Mouse (Mus musculus): Measurements from ENCODE around the gene Anapc16. TPM values are rescaled to one million over a fixed set of nuclear protein-coding genes. Genes with fewer than 3 reads are reported as not detected.
"Not testable (repeated sequence)": the region's sequence is repeated elsewhere in the genome, so short reads cannot be mapped to it uniquely, and the experiment has no call there.

Gene Anapc16
- polyA plus RNA-seq, 1 experiment: 32.9 TPM

- 86% methylated on average over 6 of the region's 6 CpGs for WGBS
Measured at GRCm38 (mm10) chr10:60016223-60016622, 13.3 kb upstream of the Anapc16 start.

GRCm38 (mm10) chr10:60009115-60009514, 6.2 kb upstream of the Anapc16 start:
- no peak overlapping the region for H3K27ac ChIP-seq (ENCODE audit: control insufficient read depth, insufficient read depth, low read depth, low read length, poor library complexity)
- TF ChIP-seq CTCF (IDR thresholded peaks at IDR 0.05; ENCODE audit: control insufficient read depth, insufficient read depth, low read length) (no peak), POLR2A (IDR thresholded peaks at IDR 0.05; ENCODE audit: borderline replicate concordance, control insufficient read depth, low read depth, low read length) (no peak)
- H3K4me1 ChIP-seq (ENCODE audit: control insufficient read depth, insufficient read depth, low read length): peaks cover 3% of the 10 kb centered on the region
- no peak overlapping the region for H3K4me3 ChIP-seq (replicated peaks; ENCODE audit: control insufficient read depth, low read depth, low read length)
- WGBS: 28% methylated on average over 3 of the region's 3 CpGs

More at GRCm38 (mm10) chr10:60016223-60016622, 13.3 kb upstream of the Anapc16 start:
- Histone ChIP-seq H3K4me1 (ENCODE audit: control insufficient read depth, insufficient read depth, low read length) (peaks cover 1% of the 10 kb centered on the region; the same call in 1 of the 2 replicates), H3K4me3 (replicated peaks; ENCODE audit: control insufficient read depth, low read depth, low read length) (no peak overlapping the region), H3K27ac (ENCODE audit: control insufficient read depth, insufficient read depth, low read depth, low read length, poor library complexity) (no peak overlapping the region)
- TF ChIP-seq POLR2A (IDR thresholded peaks at IDR 0.05; ENCODE audit: borderline replicate concordance, control insufficient read depth, low read depth, low read length): no peak
- TF ChIP-seq CTCF (IDR thresholded peaks at IDR 0.05; ENCODE audit: control insufficient read depth, insufficient read depth, low read length): no peak

GRCm38 (mm10) chr10:60005264-60005663, 2.3 kb upstream of the Anapc16 start:
- Histone ChIP-seq H3K4me1 (ENCODE audit: control insufficient read depth, insufficient read depth, low read length) (peaks cover 1% of the 10 kb centered on the region; the same call in 1 of the 2 replicates), H3K27ac (ENCODE audit: control insufficient read depth, insufficient read depth, low read depth, low read length, poor library complexity) (no peak overlapping the region), H3K4me3 (replicated peaks; ENCODE audit: control insufficient read depth, low read depth, low read length) (no peak overlapping the region)
- 52% methylated on average over 2 of the region's 2 CpGs for WGBS
- no peak for TF ChIP-seq POLR2A (IDR thresholded peaks at IDR 0.05; ENCODE audit: borderline replicate concordance, control insufficient read depth, low read depth, low read length)
- peak; percentile 45; the same call in 1 of the 2 replicates for TF ChIP-seq CTCF (IDR thresholded peaks at IDR 0.05; ENCODE audit: control insufficient read depth, insufficient read depth, low read length)

DNA sequence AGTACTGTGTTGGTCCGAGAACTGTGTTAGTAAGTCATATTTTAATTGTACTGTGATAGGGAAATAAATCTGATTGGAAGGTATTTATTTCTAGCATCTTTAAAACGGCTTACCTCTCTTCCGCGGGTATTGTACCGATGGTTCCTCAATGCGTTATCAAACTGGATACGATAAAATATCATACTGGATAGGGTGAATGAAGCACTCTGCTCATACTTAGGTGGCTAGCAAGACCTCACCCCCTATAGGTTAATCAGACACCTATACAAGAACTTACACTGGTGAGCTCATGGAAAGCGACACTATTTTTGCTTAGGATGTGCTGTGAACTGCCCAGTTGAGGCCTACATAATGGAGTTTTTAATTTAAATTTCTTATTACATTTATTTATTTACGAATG, 912 bp upstream of the Anapc16 start:
- no peaks in the 10 kb centered on the region; the same call in 1 of the 2 replicates for H3K4me1 ChIP-seq (ENCODE audit: control insufficient read depth, insufficient read depth, low read length)
- 83% methylated on average over 9 of the region's 9 CpGs for WGBS
- TF ChIP-seq CTCF (IDR thresholded peaks at IDR 0.05; ENCODE audit: control insufficient read depth, insufficient read depth, low read length) (no peak), POLR2A (IDR thresholded peaks at IDR 0.05; ENCODE audit: borderline replicate concordance, control insufficient read depth, low read depth, low read length) (no peak)
- H3K4me3 ChIP-seq (replicated peaks; ENCODE audit: control insufficient read depth, low read depth, low read length): peak overlapping the region; percentile 65
- peak overlapping the region; percentile 67; the same call in 1 of the 2 replicates for H3K27ac ChIP-seq (ENCODE audit: control insufficient read depth, insufficient read depth, low read depth, low read length, poor library complexity)

DNA sequence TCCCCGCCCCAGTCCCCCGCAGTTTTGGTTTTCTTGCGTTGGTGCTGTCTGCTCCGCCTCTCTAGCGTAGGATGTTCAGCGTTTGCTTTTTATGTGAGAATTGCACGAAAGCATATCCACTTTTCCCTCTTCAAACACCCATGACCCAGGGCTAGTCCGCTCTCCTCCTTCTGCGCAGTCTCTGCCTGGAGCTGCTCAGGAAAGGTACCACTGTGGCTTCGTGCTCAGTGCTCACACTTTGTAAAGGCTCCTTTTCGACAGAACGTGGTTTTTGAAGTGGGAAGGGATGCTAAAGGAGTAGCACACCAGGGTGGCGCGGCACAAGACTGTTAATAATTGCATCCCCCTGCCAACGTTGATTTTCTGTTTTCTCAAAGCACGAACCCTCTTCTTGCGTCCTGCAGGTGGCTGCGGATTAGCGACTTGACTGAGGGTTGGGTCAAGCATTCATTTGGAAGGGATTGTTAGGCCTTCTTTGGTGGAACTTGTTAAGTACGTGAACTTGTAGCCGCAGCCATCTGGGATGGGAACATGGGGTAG, 348 bp upstream of the Anapc16 start:
- peak overlapping the region; percentile 67 for H3K27ac ChIP-seq (ENCODE audit: control insufficient read depth, insufficient read depth, low read depth, low read length, poor library complexity)
- no peaks in the 10 kb centered on the region; the same call in 1 of the 2 replicates for H3K4me1 ChIP-seq (ENCODE audit: control insufficient read depth, insufficient read depth, low read length)
- 0 out of 2 replicates have a peak, but pooled peaks have one; percentile 15 for TF ChIP-seq CTCF (IDR thresholded peaks at IDR 0.05; ENCODE audit: control insufficient read depth, insufficient read depth, low read length)
- no peak for TF ChIP-seq POLR2A (IDR thresholded peaks at IDR 0.05; ENCODE audit: borderline replicate concordance, control insufficient read depth, low read depth, low read length)
- 2% methylated on average over 21 of the region's 21 CpGs for WGBS
- H3K4me3 ChIP-seq (replicated peaks; ENCODE audit: control insufficient read depth, low read depth, low read length): peak overlapping the region; percentile 65

GRCm38 (mm10) chr10:60002203-60002602, 732 bp downstream of the Anapc16 start:
- no peak for TF ChIP-seq POLR2A (IDR thresholded peaks at IDR 0.05; ENCODE audit: borderline replicate concordance, control insufficient read depth, low read depth, low read length)
- TF ChIP-seq CTCF (IDR thresholded peaks at IDR 0.05; ENCODE audit: control insufficient read depth, insufficient read depth, low read length): no peak
- under 1% methylated on average over 12 of the region's 12 CpGs for WGBS
- no peaks in the 10 kb centered on the region; the same call in 1 of the 2 replicates for H3K4me1 ChIP-seq (ENCODE audit: control insufficient read depth, insufficient read depth, low read length)
- H3K4me3 ChIP-seq (replicated peaks; ENCODE audit: control insufficient read depth, low read depth, low read length): peak overlapping the region; percentile 90
- H3K27ac ChIP-seq (ENCODE audit: control insufficient read depth, insufficient read depth, low read depth, low read length, poor library complexity): peak overlapping the region; percentile 98

GRCm38 (mm10) chr10:60001663-60002062, 1.3 kb downstream of the Anapc16 start:
- not testable (repeated sequence) for H3K4me1 ChIP-seq (ENCODE audit: control insufficient read depth, insufficient read depth, low read length); H3K4me3 ChIP-seq (replicated peaks; ENCODE audit: control insufficient read depth, low read depth, low read length); H3K27ac ChIP-seq (ENCODE audit: control insufficient read depth, insufficient read depth, low read depth, low read length, poor library complexity)
- 69% methylated on average over 8 of the region's 8 CpGs for WGBS

GRCm38 (mm10) chr10:59999057-59999456, 3.9 kb downstream of the Anapc16 start:
- no peak overlapping the region for H3K4me3 ChIP-seq (replicated peaks; ENCODE audit: control insufficient read depth, low read depth, low read length)
- TF ChIP-seq CTCF (IDR thresholded peaks at IDR 0.05; ENCODE audit: control insufficient read depth, insufficient read depth, low read length) (no peak), POLR2A (IDR thresholded peaks at IDR 0.05; ENCODE audit: borderline replicate concordance, control insufficient read depth, low read depth, low read length) (no peak)
- no peak overlapping the region for H3K27ac ChIP-seq (ENCODE audit: control insufficient read depth, insufficient read depth, low read depth, low read length, poor library complexity)
- 68% methylated on average over 3 of the region's 3 CpGs for WGBS
- no peaks in the 10 kb centered on the region; the same call in 1 of the 2 replicates for H3K4me1 ChIP-seq (ENCODE audit: control insufficient read depth, insufficient read depth, low read length)

DNA sequence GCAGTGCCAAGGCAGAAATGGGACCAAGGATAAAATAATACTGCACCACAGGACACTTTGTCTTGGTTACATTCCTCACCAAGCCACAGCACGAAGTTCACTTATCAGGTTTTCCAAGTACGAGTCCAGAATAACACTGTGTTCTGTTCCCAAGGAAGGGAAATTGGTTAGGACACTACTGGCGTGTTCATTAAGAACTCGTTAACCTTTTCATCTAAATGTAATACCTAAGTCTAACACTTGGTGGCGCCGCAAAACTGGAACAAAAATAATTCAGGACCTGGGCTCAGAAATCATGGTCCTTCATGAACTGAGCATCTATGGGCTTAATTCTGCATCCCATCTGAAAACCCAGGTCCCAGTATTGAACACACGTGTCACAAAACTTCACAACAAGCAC, 5.3 kb downstream of the Anapc16 start:
- Histone ChIP-seq H3K4me3 (replicated peaks; ENCODE audit: control insufficient read depth, low read depth, low read length) (no peak overlapping the region), H3K4me1 (ENCODE audit: control insufficient read depth, insufficient read depth, low read length) (no peaks in the 10 kb centered on the region; the same call in 1 of the 2 replicates), H3K27ac (ENCODE audit: control insufficient read depth, insufficient read depth, low read depth, low read length, poor library complexity) (no peak overlapping the region)
- TF ChIP-seq CTCF (IDR thresholded peaks at IDR 0.05; ENCODE audit: control insufficient read depth, insufficient read depth, low read length) (no peak), POLR2A (IDR thresholded peaks at IDR 0.05; ENCODE audit: borderline replicate concordance, control insufficient read depth, low read depth, low read length) (no peak)
- WGBS: 14% methylated on average over 7 of the region's 7 CpGs

Data from bone marrow, adult 2 months (tissue).